Mouse (Mus musculus): Measurements from ENCODE around the gene Tmem199.
A peak's percentile ranks its signal among the peaks of the same experiment; 100 is the strongest.

Gene Tmem199

DNA sequence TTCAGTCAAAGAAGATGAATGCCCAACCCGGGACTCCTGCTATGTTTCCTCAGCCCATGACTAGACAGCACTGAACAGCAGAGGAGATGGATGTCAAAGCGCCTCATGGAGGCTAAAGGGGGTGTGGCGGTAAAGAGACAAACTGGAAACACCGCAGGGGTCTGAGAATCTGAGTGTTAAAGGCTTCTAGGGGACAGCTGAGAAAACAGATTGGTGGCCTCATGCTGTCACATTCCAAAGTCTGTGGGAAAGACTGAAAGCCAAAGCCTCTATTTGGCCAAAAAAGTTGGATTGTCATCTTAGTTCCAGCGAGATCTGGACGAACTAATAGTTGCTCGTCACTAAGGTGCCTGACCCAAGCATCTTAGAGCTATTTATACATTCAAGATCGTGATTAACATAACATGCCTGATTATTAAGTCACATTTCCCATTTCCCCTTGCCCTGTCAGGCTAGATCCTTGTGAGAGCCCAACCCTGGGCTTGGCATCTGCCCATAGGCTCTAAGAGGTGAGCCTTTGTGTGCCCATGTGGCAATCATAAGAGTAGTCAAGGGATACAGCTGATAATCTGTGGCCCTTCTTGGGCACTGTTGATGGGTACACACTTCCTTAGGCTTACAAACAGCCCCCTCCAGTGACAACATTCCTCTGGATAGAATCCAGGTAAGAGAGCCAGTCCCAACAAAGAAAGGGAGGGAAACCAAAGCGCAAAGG is 11.4 kb upstream of the Tmem199 start:
- DNase-seq, result no peak

- DNase-seq, result peak; percentile 36
Observed at GRCm38 (mm10) chr11:78522481-78522997, 10.6 kb upstream of the Tmem199 start.

- no peak for DNase-seq
Observed at GRCm38 (mm10) chr11:78521880-78522279, 9.9 kb upstream of the Tmem199 start.

GRCm38 (mm10) chr11:78518931-78519330 is 7.0 kb upstream of the Tmem199 start:
- no peak for DNase-seq

DNA sequence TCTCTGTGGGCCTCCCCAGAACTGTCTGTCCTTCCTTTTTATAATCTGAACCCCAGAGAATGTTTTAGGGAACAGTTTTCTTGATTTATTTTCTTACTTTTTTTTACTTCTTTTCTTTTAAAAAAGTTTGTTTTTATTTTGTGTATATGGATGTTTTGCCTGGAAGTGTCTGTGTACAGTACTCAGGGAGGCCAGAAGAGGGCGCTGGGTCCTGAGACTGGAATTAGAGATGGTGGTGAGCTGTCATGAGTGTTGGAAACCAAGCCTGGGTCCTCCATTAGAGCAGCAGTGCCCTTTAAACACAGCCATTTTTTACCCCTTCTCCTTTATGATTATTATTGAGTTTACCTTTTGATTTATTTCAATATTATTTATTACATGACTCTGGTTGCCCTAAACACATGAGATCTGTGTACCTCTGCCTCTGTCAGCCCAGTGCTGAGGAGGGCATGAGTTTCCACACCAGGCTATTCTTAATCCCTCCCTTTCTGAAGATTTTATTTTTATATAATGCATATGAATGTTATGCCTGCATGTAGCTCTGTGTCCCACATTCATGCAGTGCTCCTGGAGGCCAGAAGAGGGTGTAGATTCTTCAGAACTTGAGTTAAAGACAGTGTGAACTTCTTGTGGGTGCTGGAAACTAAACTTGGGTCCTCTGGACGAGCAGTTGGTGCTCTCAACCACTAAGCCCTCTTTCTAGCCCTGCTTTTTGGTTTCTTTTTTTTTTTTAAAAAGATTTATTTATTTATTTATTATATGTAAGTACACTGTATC is 3.8 kb upstream of the Tmem199 start:
- DNase-seq, result no peak

GRCm38 (mm10) chr11:78513106-78513790 is 1.3 kb upstream of the Tmem199 start:
- no peak for DNase-seq

DNA sequence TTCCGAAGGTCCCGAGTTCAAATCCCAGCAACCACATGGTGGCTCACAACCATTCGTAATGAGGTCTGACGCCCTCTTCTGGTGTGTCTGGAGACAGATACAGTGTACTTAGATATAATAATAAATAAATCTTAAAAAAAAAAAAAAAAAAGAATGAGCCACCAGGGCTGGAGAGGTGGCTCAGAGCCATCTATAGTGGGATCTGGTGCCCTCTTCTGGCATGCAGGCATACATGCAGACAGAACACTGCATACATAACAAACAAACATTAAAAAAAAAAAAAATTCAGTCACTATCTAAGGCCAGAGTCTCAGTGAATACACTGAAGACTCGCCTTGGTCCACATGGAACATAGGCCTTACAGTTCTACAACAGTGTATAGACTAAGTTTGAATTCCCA is 2.8 kb downstream of the Tmem199 start:
- peak; percentile 43 for DNase-seq

- no peak for DNase-seq
Observed at GRCm38 (mm10) chr11:78505430-78505829, 6.5 kb downstream of the Tmem199 start.

- peak; percentile 18 for DNase-seq
Observed at GRCm38 (mm10) chr11:78502909-78503650, 8.9 kb downstream of the Tmem199 start, which contains the start of gene Sebox. Sebox (plus strand) TSS chr11:78503447.

- DNase-seq, result no peak
Observed at GRCm38 (mm10) chr11:78501529-78501928, 10.4 kb downstream of the Tmem199 start.

DNA sequence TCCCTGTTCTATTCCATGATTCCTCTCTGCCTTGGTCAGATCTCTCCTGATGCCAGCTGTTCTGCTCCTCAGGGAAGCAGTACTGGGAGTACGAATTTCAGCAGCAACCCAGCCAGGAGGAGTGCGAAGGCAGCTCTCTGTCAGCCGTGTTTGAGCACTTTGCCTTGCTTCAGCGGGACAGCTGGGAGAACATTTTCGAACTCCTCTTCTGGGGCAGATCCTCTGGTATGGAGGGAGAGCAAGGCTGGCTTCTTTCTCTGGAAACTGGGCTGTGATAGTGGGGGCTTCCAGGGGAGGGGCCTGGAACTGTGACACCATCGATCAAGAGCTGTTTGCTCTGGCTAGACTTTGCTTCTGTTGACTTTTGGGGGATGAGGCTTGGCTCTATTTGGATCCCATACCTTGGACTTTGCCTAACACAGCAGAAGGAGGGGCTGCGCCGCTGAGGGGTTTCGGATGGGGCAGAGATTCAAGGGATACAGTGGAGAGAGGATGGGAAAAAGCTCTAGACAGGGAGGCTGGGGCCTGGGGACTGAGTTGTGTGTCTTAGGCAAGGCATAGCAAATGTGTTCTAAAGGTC is 11.3 kb downstream of the Tmem199 start:
- DNase-seq, result no peak

DNA sequence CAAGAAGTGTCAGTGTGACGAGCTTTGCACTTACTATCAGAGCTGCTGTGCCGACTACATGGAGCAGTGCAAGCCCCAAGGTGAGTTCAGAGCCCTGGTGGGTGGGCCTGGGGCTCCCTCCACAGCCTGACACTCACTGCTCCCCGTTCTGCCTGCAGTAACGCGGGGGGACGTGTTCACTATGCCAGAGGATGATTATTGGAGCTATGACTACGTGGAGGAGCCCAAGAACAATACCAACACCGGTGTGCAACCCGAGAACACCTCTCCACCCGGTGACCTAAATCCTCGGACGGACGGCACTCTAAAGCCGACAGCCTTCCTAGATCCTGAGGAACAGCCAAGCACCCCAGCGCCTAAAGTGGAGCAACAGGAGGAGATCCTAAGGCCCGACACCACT is 12.4 kb downstream of the Tmem199 start:
- DNase-seq, result no peak

DNA sequence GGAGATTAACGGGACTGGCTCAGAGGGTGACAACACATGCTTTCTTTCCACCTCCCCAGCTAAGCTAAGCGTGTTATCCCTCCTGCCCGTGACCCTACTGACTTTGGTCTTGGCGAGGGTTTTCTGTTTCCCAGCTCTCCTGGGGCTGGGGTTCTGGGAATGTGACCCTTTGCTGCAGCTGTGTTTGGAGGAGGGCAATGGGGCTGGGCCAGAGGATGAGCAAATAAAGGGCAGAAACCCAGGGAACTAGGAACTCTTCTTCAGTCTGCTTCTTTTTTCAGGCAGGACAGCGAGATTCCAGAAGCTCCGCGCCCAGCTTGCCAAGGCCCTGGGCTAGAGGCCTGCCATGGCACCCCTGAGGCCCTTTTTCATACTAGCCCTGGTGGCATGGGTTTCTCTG is 13.0 kb downstream of the Tmem199 start, which contains the start of gene Vtn:
Vtn (plus strand) TSS at position 88 of the 400 bp plus-strand sequence.
- DNase-seq, result no peak

- DNase-seq, result peak; percentile 97
Observed at GRCm38 (mm10) chr11:78497544-78498522, 14.1 kb downstream of the Tmem199 start, which contains the start of gene Sarm1. Sarm1 (minus strand) TSS chr11:78497754.

DNA sequence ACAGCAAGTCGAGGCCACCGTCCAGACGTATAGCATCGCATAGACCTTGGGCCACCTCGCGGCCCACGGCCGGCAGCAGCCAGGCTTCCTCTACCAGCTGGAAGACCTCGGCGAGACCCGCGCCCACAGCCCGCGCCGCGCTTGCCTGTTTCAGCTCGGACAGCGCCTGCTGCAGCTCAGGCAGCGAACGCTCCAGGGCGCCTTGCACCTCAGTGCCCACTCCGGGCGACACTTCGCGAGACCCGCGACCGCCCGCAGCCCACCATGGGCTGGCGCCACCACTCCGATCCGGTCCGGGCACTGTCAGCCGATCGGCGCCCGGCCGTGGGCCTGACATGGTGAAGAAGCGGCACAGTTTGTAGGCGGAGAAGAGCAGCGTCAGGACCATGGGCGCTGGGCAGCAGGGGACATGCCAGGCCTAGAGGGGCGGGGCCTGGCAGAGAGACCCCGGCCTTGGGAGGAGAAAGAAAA is 14.9 kb downstream of the Tmem199 start:
- DNase-seq, result no peak

DNA sequence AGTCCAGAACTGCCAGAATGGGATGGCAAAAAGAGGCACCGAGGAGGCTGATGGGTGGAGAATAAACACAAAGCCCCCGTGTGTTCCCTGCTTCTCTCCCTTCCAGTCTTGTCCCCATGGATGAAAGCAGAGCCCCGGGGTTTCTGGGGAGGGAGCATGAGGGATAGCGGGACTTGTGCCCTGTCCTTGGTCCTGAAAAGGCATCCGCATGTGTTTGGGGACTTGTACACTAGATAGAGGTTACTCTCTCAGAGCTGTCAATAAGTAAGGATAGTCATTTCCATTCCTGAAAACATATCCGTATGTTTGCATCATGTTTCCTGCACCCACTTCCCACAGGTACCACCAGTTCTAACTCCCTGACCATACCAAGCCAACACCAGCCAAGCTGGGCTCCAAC is 16.1 kb downstream of the Tmem199 start:
- peak; percentile 69 for DNase-seq

DNA sequence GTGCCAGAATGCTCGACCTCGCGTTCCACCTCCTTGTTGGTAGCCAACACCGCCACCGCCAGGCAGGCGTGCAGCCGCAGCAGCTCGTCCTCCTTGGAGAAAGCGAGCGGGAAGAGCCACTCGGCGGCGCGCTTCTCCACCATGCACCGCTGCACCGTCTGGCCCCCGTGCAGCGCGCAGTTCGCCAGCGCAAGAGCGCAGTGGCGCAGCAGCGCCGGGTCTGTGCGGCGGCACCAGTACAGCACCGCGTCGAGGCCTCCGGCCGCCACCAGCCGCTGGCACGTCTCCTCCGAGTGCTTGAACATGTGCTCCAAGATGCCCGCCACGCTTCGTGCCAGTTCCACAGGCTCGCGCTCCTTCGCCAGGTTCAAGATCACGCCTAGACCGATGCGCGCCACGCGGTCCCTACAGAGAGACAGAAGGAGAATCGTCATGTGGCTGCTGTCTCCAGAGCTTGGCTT is 21.2 kb downstream of the Tmem199 start:
- DNase-seq, result peak; percentile 73

- DNase-seq, result peak; percentile 83
Observed at GRCm38 (mm10) chr11:78488168-78488567, 23.8 kb downstream of the Tmem199 start.

- no peak for DNase-seq
Observed at GRCm38 (mm10) chr11:78483639-78484038, 28.3 kb downstream of the Tmem199 start.

- DNase-seq, result no peak
Observed at GRCm38 (mm10) chr11:78475289-78475688, 36.7 kb downstream of the Tmem199 start.
